Mouse (Mus musculus) megakaryocyte, embryonic 14.5 days (primary cell): ENCODE data around the gene Pank2.

ENCODE experiments used
- FLI1 ChIP-seq: IDR thresholded peaks from 2 replicates; pipeline ENCODE4 v1.6.1; 2012; ENCODE audit warnings: low read length, inconsistent platforms, mixed read lengths
- GATA1 ChIP-seq: IDR thresholded peaks from 3 replicates; pipeline ENCODE4 v1.6.1; 2012; ENCODE audit warnings: mixed read lengths, low read length, inconsistent platforms, borderline replicate concordance

DNA sequence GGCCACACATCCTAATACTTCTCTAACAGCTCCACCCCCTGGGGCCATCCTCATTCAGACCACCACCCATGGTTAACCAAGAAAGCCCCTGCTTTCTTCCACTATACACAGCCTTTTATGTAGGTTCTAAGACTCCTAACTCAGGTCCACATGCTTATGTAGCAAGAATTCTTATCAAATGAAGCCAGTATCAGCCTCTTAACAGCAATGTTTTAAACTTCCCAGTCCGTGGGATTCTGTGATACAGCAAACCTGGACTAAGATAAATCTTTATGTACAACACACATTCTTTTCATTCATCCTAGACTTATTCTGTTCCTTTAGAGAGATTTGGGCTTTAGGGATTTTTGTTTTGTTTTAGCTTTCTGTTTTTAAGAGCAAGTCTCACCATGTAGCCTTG is 61.4 kb downstream of the Pank2 start:
- TF ChIP-seq GATA1 = no peak
- no peak for TF ChIP-seq FLI1
